Mouse (Mus musculus): Measurements from ENCODE around the gene Epop. TPM values are rescaled to one million over a fixed set of nuclear protein-coding genes. Genes with fewer than 3 reads are reported as not detected.

Gene Epop
- polyA plus RNA-seq, 1 experiment from 2014 or later = 7.4 TPM

- Histone ChIP-seq H3K9ac (no peak overlapping the region), H3K4me2 (0 out of 2 replicates have a peak overlapping the region, but pooled peaks have one; percentile 33), H3K4me1 (ENCODE audit: insufficient read depth) (peaks cover 13% of the 10 kb centered on the region), H3K36me3 (ENCODE audit: insufficient read depth) (peaks cover 93% of the 10 kb centered on the region), H3K27me3 (ENCODE audit: insufficient read depth, low read length) (no peaks in the 10 kb centered on the region), H3K27ac (ENCODE audit: low read depth) (peak overlapping the region; percentile 67; the same call in 1 of the 2 replicates), H3K9me3 (ENCODE audit: low read depth, low read length) (no peaks in the 10 kb centered on the region), H3K4me3 (ENCODE audit: low read depth, low read length) (no peak overlapping the region)
- whole genome bisulfite sequencing = 38% methylated on average over 13 of the region's 13 CpGs
- TF ChIP-seq CTCF (IDR thresholded peaks at IDR 0.05; ENCODE audit: low read depth) = peak; percentile 25; the same call in 1 of the 2 replicates
- DNase-seq = no peak
- ATAC-seq (ENCODE audit: insufficient read depth) = no peak
These were observed 41.0 kb upstream of the Epop start for GRCm38 (mm10) chr11:97670234-97671176.

DNA sequence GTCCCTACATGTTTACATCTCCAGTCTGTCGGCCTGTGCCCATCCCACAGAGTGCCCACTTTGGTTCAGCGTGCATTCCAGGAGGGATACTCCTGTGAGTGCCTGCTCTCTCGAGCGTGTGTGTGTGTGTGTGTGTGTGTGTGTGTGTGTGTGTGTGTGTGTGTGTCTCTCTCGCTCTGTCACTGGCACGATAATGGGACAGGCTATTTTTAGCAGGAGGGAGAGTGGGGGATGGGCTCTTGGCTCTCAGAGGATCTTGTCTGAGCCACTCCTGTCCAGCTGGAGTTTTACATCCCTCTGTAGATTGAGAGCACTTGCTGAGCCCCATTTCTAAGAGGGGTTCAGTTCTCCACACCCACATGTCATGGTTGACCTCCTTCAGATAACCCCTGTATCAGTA, 40.3 kb upstream of the Epop start:
- DNase-seq (peak; percentile 88), ATAC-seq (ENCODE audit: insufficient read depth) (peak; percentile 62; the same call in 1 of the 2 replicates)
- peak overlapping the region; percentile 33; the same call in 1 of the 2 replicates for H3K4me2 ChIP-seq
- H3K4me1 ChIP-seq (ENCODE audit: insufficient read depth) = peaks cover 16% of the 10 kb centered on the region
- H3K9me3 ChIP-seq (ENCODE audit: low read depth, low read length) = no peaks in the 10 kb centered on the region
- 6% methylated on average over 6 of the region's 6 CpGs for WGBS
- TF ChIP-seq CTCF (IDR thresholded peaks at IDR 0.05; ENCODE audit: low read depth) = no peak
- peaks cover 86% of the 10 kb centered on the region for H3K36me3 ChIP-seq (ENCODE audit: insufficient read depth)
- no peak overlapping the region for H3K9ac ChIP-seq
- no peak overlapping the region for H3K4me3 ChIP-seq (ENCODE audit: low read depth, low read length)
- H3K27me3 ChIP-seq (ENCODE audit: insufficient read depth, low read length) = no peaks in the 10 kb centered on the region
- peak overlapping the region; percentile 67; the same call in 1 of the 2 replicates for H3K27ac ChIP-seq (ENCODE audit: low read depth)

DNA sequence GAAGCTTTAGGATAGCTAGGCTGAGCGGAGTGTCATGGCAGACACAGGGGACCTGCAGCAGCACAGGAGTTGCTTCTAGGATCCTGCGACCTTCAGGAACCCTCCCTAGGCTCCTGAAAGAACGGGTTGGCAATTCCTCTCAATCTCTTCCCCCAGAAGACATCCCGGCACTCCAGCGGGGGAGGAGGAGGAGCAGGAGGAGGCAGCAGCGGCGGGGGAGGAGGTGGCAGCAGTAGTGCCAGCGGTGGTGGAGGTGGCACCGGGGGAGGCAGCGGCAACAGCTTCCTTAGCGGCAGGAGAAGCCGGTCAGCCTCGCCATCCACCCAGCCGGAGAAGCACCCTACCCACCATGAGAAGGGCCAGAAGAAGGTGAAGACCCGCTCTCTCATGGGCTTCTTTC, 39.8 kb upstream of the Epop start:
- Histone ChIP-seq H3K9me3 (ENCODE audit: low read depth, low read length) (no peaks in the 10 kb centered on the region), H3K27me3 (ENCODE audit: insufficient read depth, low read length) (no peaks in the 10 kb centered on the region), H3K4me2 (peak overlapping the region; percentile 33; the same call in 1 of the 2 replicates), H3K9ac (no peak overlapping the region), H3K4me1 (ENCODE audit: insufficient read depth) (peaks cover 18% of the 10 kb centered on the region), H3K27ac (ENCODE audit: low read depth) (peak overlapping the region; percentile 55; the same call in 1 of the 2 replicates), H3K36me3 (ENCODE audit: insufficient read depth) (peaks cover 81% of the 10 kb centered on the region), H3K4me3 (ENCODE audit: low read depth, low read length) (no peak overlapping the region)
- DNase-seq (no peak), ATAC-seq (ENCODE audit: insufficient read depth) (no peak)
- no peak for TF ChIP-seq CTCF (IDR thresholded peaks at IDR 0.05; ENCODE audit: low read depth)
- WGBS = 53% methylated on average over 15 of the region's 15 CpGs

DNA sequence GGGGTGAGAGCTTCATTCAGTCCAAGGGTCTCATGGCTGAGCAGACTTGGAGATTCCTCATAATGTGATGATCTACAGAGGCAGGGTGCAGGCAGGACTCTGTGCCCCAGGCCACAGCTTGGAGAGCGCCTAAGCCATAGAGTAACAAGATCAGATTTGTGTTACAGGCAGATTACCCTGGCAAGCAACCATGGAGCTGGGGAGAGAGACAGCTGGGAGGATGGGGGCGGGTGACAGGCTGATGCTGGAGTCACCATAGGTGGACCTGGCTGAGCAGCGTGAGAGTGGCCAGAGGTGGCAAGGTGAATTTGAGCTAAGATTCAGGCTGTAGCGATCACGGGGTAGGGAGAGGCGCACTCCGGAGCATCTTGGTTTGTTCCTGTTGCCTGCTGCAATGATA, 38.7 kb upstream of the Epop start:
- Histone ChIP-seq H3K9me3 (ENCODE audit: low read depth, low read length) (no peaks in the 10 kb centered on the region), H3K27ac (ENCODE audit: low read depth) (no peak overlapping the region), H3K36me3 (ENCODE audit: insufficient read depth) (peaks cover 70% of the 10 kb centered on the region), H3K4me1 (ENCODE audit: insufficient read depth) (peaks cover 18% of the 10 kb centered on the region), H3K9ac (no peak overlapping the region), H3K27me3 (ENCODE audit: insufficient read depth, low read length) (no peaks in the 10 kb centered on the region), H3K4me3 (ENCODE audit: low read depth, low read length) (no peak overlapping the region), H3K4me2 (no peak overlapping the region)
- 90% methylated on average over 7 of the region's 7 CpGs for WGBS
- DNase-seq (no peak), ATAC-seq (ENCODE audit: insufficient read depth) (no peak)
- TF ChIP-seq CTCF (IDR thresholded peaks at IDR 0.05; ENCODE audit: low read depth) = no peak

DNA sequence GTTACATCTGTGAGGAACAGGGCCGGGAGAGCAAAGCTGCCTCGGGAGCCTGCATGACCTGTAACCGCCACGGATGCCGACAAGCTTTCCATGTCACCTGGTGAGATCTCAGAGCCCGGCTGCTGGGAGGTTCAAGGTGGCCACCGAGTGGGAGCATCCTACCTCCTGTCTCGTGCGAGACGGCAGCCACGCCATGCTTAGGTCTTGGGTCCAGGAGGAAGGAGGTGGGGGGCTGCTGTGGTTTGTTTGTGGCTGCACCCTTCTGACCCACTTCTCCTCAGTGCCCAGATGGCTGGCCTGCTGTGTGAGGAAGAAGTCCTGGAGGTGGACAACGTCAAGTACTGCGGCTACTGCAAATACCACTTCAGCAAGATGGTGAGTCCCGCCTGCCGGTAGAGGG, 37.3 kb upstream of the Epop start:
- H3K4me2 ChIP-seq = no peak overlapping the region
- 82% methylated on average over 15 of the region's 15 CpGs for WGBS
- DNase-seq = no peak
- peaks cover 7% of the 10 kb centered on the region for H3K27me3 ChIP-seq (ENCODE audit: insufficient read depth, low read length)
- no peak overlapping the region for H3K9ac ChIP-seq
- no peak overlapping the region for H3K27ac ChIP-seq (ENCODE audit: low read depth)
- no peak for TF ChIP-seq CTCF (IDR thresholded peaks at IDR 0.05; ENCODE audit: low read depth)
- peaks cover 56% of the 10 kb centered on the region for H3K36me3 ChIP-seq (ENCODE audit: insufficient read depth)
- H3K4me1 ChIP-seq (ENCODE audit: insufficient read depth) = peaks cover 21% of the 10 kb centered on the region
- H3K4me3 ChIP-seq (ENCODE audit: low read depth, low read length) = no peak overlapping the region
- no peak for ATAC-seq (ENCODE audit: insufficient read depth)
- no peaks in the 10 kb centered on the region for H3K9me3 ChIP-seq (ENCODE audit: low read depth, low read length)

- DNase-seq (peak; percentile 40), ATAC-seq (ENCODE audit: insufficient read depth) (no peak)
- Histone ChIP-seq H3K9ac (no peak overlapping the region), H3K9me3 (ENCODE audit: low read depth, low read length) (no peaks in the 10 kb centered on the region), H3K4me3 (ENCODE audit: low read depth, low read length) (no peak overlapping the region), H3K27ac (ENCODE audit: low read depth) (no peak overlapping the region), H3K36me3 (ENCODE audit: insufficient read depth) (peaks cover 50% of the 10 kb centered on the region), H3K4me1 (ENCODE audit: insufficient read depth) (peaks cover 26% of the 10 kb centered on the region), H3K4me2 (no peak overlapping the region), H3K27me3 (ENCODE audit: insufficient read depth, low read length) (peaks cover 13% of the 10 kb centered on the region)
- peak; percentile 51 for TF ChIP-seq CTCF (IDR thresholded peaks at IDR 0.05; ENCODE audit: low read depth)
- 82% methylated on average over 7 of the region's 7 CpGs for WGBS
These were observed 36.7 kb upstream of the Epop start for GRCm38 (mm10) chr11:97666221-97666620.

GRCm38 (mm10) chr11:97665431-97665830, 35.9 kb upstream of the Epop start:
- Histone ChIP-seq H3K4me2 (peak overlapping the region; percentile 89; the same call in 1 of the 2 replicates), H3K27me3 (ENCODE audit: insufficient read depth, low read length) (peaks cover 17% of the 10 kb centered on the region), H3K9me3 (ENCODE audit: low read depth, low read length) (no peaks in the 10 kb centered on the region), H3K9ac (no peak overlapping the region), H3K36me3 (ENCODE audit: insufficient read depth) (peaks cover 43% of the 10 kb centered on the region), H3K27ac (ENCODE audit: low read depth) (no peak overlapping the region), H3K4me3 (ENCODE audit: low read depth, low read length) (peak overlapping the region; percentile 88; the same call in 1 of the 2 replicates), H3K4me1 (ENCODE audit: insufficient read depth) (peaks cover 33% of the 10 kb centered on the region)
- no peak for DNase-seq
- ATAC-seq (ENCODE audit: insufficient read depth) = no peak
- WGBS = 93% methylated on average over 13 of the region's 13 CpGs
- no peak for TF ChIP-seq CTCF (IDR thresholded peaks at IDR 0.05; ENCODE audit: low read depth)

Data from lung, embryonic 14.5 days (tissue).